Mouse (Mus musculus) kidney, embryonic 15.5 days (tissue): ENCODE results near the gene Poc1b. TPM values are rescaled to one million over a fixed set of nuclear protein-coding genes. Genes with fewer than 3 reads are reported as not detected.
A peak's percentile ranks its signal among the peaks of the same experiment; 100 is the strongest.

Experiments used
- ATAC-seq: fragments of 200-750 bp; cut with Nextera tagmentation; replicated peaks from 2 replicates; pipeline ENCODE4 v1.8.0; 2017; ENCODE audit warnings: moderate TSS enrichment; ENCODE audit not compliant: low FRiP score
- H3K27ac ChIP-seq: fragments of 300-500 bp; sonication (generic); 2 replicates; pipeline ENCODE4 v1.5.1; 2015; ENCODE audit warnings: mild to moderate bottlenecking, inconsistent platforms
- H3K27me3 ChIP-seq: fragments of 300-500 bp; sonication (generic); 2 replicates; pipeline ENCODE4 v1.6.1; 2015; ENCODE audit warnings: inconsistent platforms
- H3K36me3 ChIP-seq: fragments of 300-500 bp; sonication (generic); 2 replicates; pipeline ENCODE4 v1.6.1; 2015; ENCODE audit warnings: inconsistent platforms
- H3K4me1 ChIP-seq: fragments of 300-500 bp; sonication (generic); 2 replicates; pipeline ENCODE4 v1.6.1; 2015; ENCODE audit warnings: inconsistent platforms
- H3K4me2 ChIP-seq: fragments of 300-500 bp; sonication (generic); 2 replicates; pipeline ENCODE4 v1.6.1; 2015; ENCODE audit warnings: moderate library complexity, mild to moderate bottlenecking, inconsistent platforms
- H3K4me3 ChIP-seq: fragments of 300-500 bp; sonication (generic); replicated peaks from 2 replicates; pipeline ENCODE4 v1.5.1; 2015; ENCODE audit warnings: mild to moderate bottlenecking, inconsistent platforms
- H3K9ac ChIP-seq: fragments of 300-500 bp; sonication (generic); 2 replicates; pipeline ENCODE4 v1.6.1; 2015; ENCODE audit warnings: mild to moderate bottlenecking, inconsistent platforms
- H3K9me3 ChIP-seq: fragments of 300-500 bp; sonication (generic); replicated peaks from 2 replicates; pipeline ENCODE4 v1.6.1; 2016; ENCODE audit warnings: inconsistent platforms
- WGBS: fragments of 180-500 bp; shearing (Covaris S2); methylation state at CpG from one replicate; pipeline ENCODE4 v1.1.7; 2015; ENCODE audit warnings: mixed read lengths; 5-methylcytosine and 5-hydroxymethylcytosine counted together
- polyA plus RNA-seq: library from polyadenylated mRNA; unstranded; fragments of >200 nt; fragmentation: Nextera tagmentation; extraction: Ambion mirVana; gene quantifications from 2 replicates; pipeline ENCODE4 v1.2.1, GENCODE M21; 2015

The Poc1b gene
- polyA plus RNA-seq, result 21.7 and 25.5 TPM in 2 replicates

- Histone ChIP-seq H3K9me3 (peaks cover 4% of the 10 kb centered on the region; the same call in 1 of the 2 replicates), H3K36me3 (peaks cover 33% of the 10 kb centered on the region), H3K4me1 (peaks cover 28% of the 10 kb centered on the region), H3K27ac (peak within 1 kb of the TSS; percentile 77), H3K4me3 (peak within 1 kb of the TSS; percentile 69), H3K9ac (peak within 1 kb of the TSS; percentile 72), H3K4me2 (peak within 1 kb of the TSS; percentile 97), H3K27me3 (no peaks in the 10 kb centered on the region)
- peak; percentile 94 for ATAC-seq
- WGBS, result under 1% methylated on average over 101 of the region's 106 CpGs
These were observed at the start of gene Poc1b for GRCm38 (mm10) chr10:99106703-99107631. Gene Poc1b (plus strand): TSS chr10:99107036.

- Histone ChIP-seq H3K27ac (no peak overlapping the region), H3K4me1 (peaks cover 4% of the 10 kb centered on the region), H3K36me3 (no peaks in the 10 kb centered on the region), H3K4me3 (no peak overlapping the region), H3K9ac (no peak overlapping the region), H3K27me3 (no peaks in the 10 kb centered on the region), H3K9me3 (no peaks in the 10 kb centered on the region), H3K4me2 (no peak overlapping the region)
- 91% methylated on average over 7 of the region's 7 CpGs for WGBS
- no peak for ATAC-seq
These were observed 46.2 kb upstream of the Poc1b start for GRCm38 (mm10) chr10:99060588-99060987.

- WGBS, result 88% methylated on average over 10 of the region's 10 CpGs
- Histone ChIP-seq H3K4me3 (no peak overlapping the region), H3K4me2 (no peak overlapping the region), H3K27me3 (no peaks in the 10 kb centered on the region), H3K27ac (no peak overlapping the region), H3K4me1 (peaks cover 4% of the 10 kb centered on the region), H3K9me3 (no peaks in the 10 kb centered on the region), H3K36me3 (no peaks in the 10 kb centered on the region), H3K9ac (no peak overlapping the region)
- ATAC-seq, result no peak
These were observed 45.4 kb upstream of the Poc1b start for GRCm38 (mm10) chr10:99061418-99061817.

- Histone ChIP-seq H3K4me2 (no peak overlapping the region), H3K4me3 (no peak overlapping the region), H3K4me1 (peaks cover 4% of the 10 kb centered on the region), H3K36me3 (no peaks in the 10 kb centered on the region), H3K9me3 (no peaks in the 10 kb centered on the region), H3K9ac (no peak overlapping the region), H3K27ac (no peak overlapping the region), H3K27me3 (no peaks in the 10 kb centered on the region)
- 73% methylated on average over 5 of the region's 5 CpGs for WGBS
- no peak for ATAC-seq
These were observed 44.3 kb upstream of the Poc1b start for GRCm38 (mm10) chr10:99062546-99062945.

GRCm38 (mm10) chr10:99076113-99076895 lies 30.5 kb upstream of the Poc1b start:
- H3K4me2 ChIP-seq, result no peak overlapping the region
- ATAC-seq, result no peak
- no peak overlapping the region for H3K27ac ChIP-seq
- H3K36me3 ChIP-seq, result no peaks in the 10 kb centered on the region
- no peak overlapping the region for H3K9ac ChIP-seq
- H3K27me3 ChIP-seq, result no peaks in the 10 kb centered on the region
- H3K4me3 ChIP-seq, result no peak overlapping the region
- H3K9me3 ChIP-seq, result no peaks in the 10 kb centered on the region
- H3K4me1 ChIP-seq, result no peaks in the 10 kb centered on the region
- WGBS, result 84% methylated on average over 18 of the region's 18 CpGs

GRCm38 (mm10) chr10:99078621-99079020 lies 28.2 kb upstream of the Poc1b start:
- H3K9me3 ChIP-seq, result no peaks in the 10 kb centered on the region
- WGBS, result 81% methylated on average over 2 of the region's 2 CpGs

GRCm38 (mm10) chr10:99081569-99081990 lies 25.3 kb upstream of the Poc1b start:
- WGBS, result 82% methylated on average over 10 of the region's 10 CpGs

More at GRCm38 (mm10) chr10:99078621-99079020, 28.2 kb upstream of the Poc1b start:
- Histone ChIP-seq H3K9ac (no peak overlapping the region), H3K27ac (no peak overlapping the region), H3K4me1 (no peaks in the 10 kb centered on the region), H3K27me3 (no peaks in the 10 kb centered on the region), H3K4me2 (no peak overlapping the region), H3K4me3 (no peak overlapping the region), H3K36me3 (no peaks in the 10 kb centered on the region)
- no peak for ATAC-seq

GRCm38 (mm10) chr10:99083431-99084003 lies 23.3 kb upstream of the Poc1b start:
- no peak overlapping the region for H3K9ac ChIP-seq
- no peaks in the 10 kb centered on the region for H3K9me3 ChIP-seq
- 85% methylated on average over 14 of the region's 14 CpGs for WGBS
- no peak overlapping the region for H3K27ac ChIP-seq
- no peak overlapping the region for H3K4me2 ChIP-seq
- H3K4me3 ChIP-seq, result no peak overlapping the region
- H3K4me1 ChIP-seq, result 0 out of 2 replicates have a peak, but pooled peaks cover 4% of the 10 kb centered on the region
- no peaks in the 10 kb centered on the region for H3K36me3 ChIP-seq
- no peak for ATAC-seq
- peaks cover 5% of the 10 kb centered on the region; the same call in 1 of the 2 replicates for H3K27me3 ChIP-seq

More at GRCm38 (mm10) chr10:99081569-99081990, 25.3 kb upstream of the Poc1b start:
- no peak overlapping the region for H3K9ac ChIP-seq
- peaks cover 5% of the 10 kb centered on the region; the same call in 1 of the 2 replicates for H3K27me3 ChIP-seq
- 0 out of 2 replicates have a peak, but pooled peaks cover 4% of the 10 kb centered on the region for H3K4me1 ChIP-seq
- no peak for ATAC-seq
- no peaks in the 10 kb centered on the region for H3K9me3 ChIP-seq
- H3K27ac ChIP-seq, result no peak overlapping the region
- H3K4me2 ChIP-seq, result no peak overlapping the region
- H3K4me3 ChIP-seq, result no peak overlapping the region
- H3K36me3 ChIP-seq, result no peaks in the 10 kb centered on the region

- peak; percentile 82 for ATAC-seq
- peak overlapping the region; percentile 33 for H3K4me2 ChIP-seq
These were observed 22.2 kb upstream of the Poc1b start for GRCm38 (mm10) chr10:99084397-99085239.

GRCm38 (mm10) chr10:99085240-99085587 lies 21.6 kb upstream of the Poc1b start:
- H3K4me1 ChIP-seq, result 0 out of 2 replicates have a peak, but pooled peaks cover 4% of the 10 kb centered on the region
- peaks cover 5% of the 10 kb centered on the region; the same call in 1 of the 2 replicates for H3K27me3 ChIP-seq
- ATAC-seq, result no peak
- no peak overlapping the region for H3K9ac ChIP-seq
- no peak overlapping the region for H3K4me3 ChIP-seq
- no peak overlapping the region for H3K27ac ChIP-seq
- peak overlapping the region; percentile 33 for H3K4me2 ChIP-seq
- H3K9me3 ChIP-seq, result no peaks in the 10 kb centered on the region
- WGBS, result 56% methylated on average over 6 of the region's 6 CpGs
- H3K36me3 ChIP-seq, result no peaks in the 10 kb centered on the region

More at GRCm38 (mm10) chr10:99084397-99085239, 22.2 kb upstream of the Poc1b start:
- Histone ChIP-seq H3K27me3 (peaks cover 5% of the 10 kb centered on the region; the same call in 1 of the 2 replicates), H3K9me3 (no peaks in the 10 kb centered on the region), H3K27ac (no peak overlapping the region), H3K9ac (no peak overlapping the region), H3K4me3 (no peak overlapping the region), H3K4me1 (0 out of 2 replicates have a peak, but pooled peaks cover 4% of the 10 kb centered on the region), H3K36me3 (no peaks in the 10 kb centered on the region)
- 48% methylated on average over 23 of the region's 23 CpGs for WGBS

GRCm38 (mm10) chr10:99086029-99086428 lies 20.8 kb upstream of the Poc1b start:
- no peak overlapping the region for H3K4me2 ChIP-seq
- H3K4me3 ChIP-seq, result no peak overlapping the region
- H3K4me1 ChIP-seq, result 0 out of 2 replicates have a peak, but pooled peaks cover 4% of the 10 kb centered on the region
- no peak overlapping the region for H3K9ac ChIP-seq
- no peak overlapping the region for H3K27ac ChIP-seq
- no peaks in the 10 kb centered on the region for H3K9me3 ChIP-seq
- WGBS, result 59% methylated on average over 6 of the region's 6 CpGs
- ATAC-seq, result no peak
- peaks cover 5% of the 10 kb centered on the region; the same call in 1 of the 2 replicates for H3K27me3 ChIP-seq
- no peaks in the 10 kb centered on the region for H3K36me3 ChIP-seq
